Mouse (Mus musculus) cortical plate, adult 2 months (tissue): ENCODE measurements around the gene Ube2v1. TPM values are rescaled to one million over a fixed set of nuclear protein-coding genes. Genes with fewer than 3 reads are reported as not detected.
"Not testable (repeated sequence)": the region's sequence is repeated elsewhere in the genome, so short reads cannot be mapped to it uniquely, and the experiment has no call there.

Experiments
- H3K27ac ChIP-seq: fragments of 200-500 bp; 2 replicates; pipeline ENCODE4 v1.5.1; 2012; ENCODE audit warnings: low read length, control low read depth, inconsistent platforms; ENCODE audit not compliant: insufficient read depth
- H3K4me1 ChIP-seq: fragments of 200-500 bp; 2 replicates; pipeline ENCODE4 v1.6.1; 2011; ENCODE audit warnings: low read length; ENCODE audit not compliant: control insufficient read depth, insufficient read depth
- H3K4me3 ChIP-seq: fragments of 200-500 bp; 2 replicates; pipeline ENCODE4 v1.5.1; 2011; ENCODE audit warnings: mild to moderate bottlenecking, low read length, control low read depth; ENCODE audit not compliant: insufficient read depth
- CTCF ChIP-seq: fragments of 200-500 bp; IDR thresholded peaks from 2 replicates; pipeline ENCODE4 v1.5.1; 2011; ENCODE audit warnings: mild to moderate bottlenecking, control low read depth, low read length; ENCODE audit not compliant: insufficient read depth; ENCODE audit errors: extremely low read depth
- POLR2A ChIP-seq: fragments of 200-500 bp; IDR thresholded peaks from 2 replicates; pipeline ENCODE4 v1.6.1; 2011; ENCODE audit warnings: mild to moderate bottlenecking, low read length, control low read depth; ENCODE audit not compliant: insufficient read depth; ENCODE audit errors: extremely low read depth
- polyA plus RNA-seq: library from polyadenylated mRNA; depleted of rRNA; stranded (reverse); fragments of >200 nt; gene quantifications from 2 replicates; pipeline ENCODE4 v1.2.3, GENCODE M21; 2012

Gene Ube2v1
- polyA plus RNA-seq, 1 experiment = 267 TPM

- no peak for TF ChIP-seq CTCF
- no peak for TF ChIP-seq POLR2A
- Histone ChIP-seq H3K27ac (peak overlapping the region; percentile 57), H3K4me1 (peaks cover 7% of the 10 kb centered on the region), H3K4me3 (no peak overlapping the region)
These were observed 25.0 kb upstream of the Ube2v1 start for GRCm38 (mm10) chr2:167656629-167657478.

DNA sequence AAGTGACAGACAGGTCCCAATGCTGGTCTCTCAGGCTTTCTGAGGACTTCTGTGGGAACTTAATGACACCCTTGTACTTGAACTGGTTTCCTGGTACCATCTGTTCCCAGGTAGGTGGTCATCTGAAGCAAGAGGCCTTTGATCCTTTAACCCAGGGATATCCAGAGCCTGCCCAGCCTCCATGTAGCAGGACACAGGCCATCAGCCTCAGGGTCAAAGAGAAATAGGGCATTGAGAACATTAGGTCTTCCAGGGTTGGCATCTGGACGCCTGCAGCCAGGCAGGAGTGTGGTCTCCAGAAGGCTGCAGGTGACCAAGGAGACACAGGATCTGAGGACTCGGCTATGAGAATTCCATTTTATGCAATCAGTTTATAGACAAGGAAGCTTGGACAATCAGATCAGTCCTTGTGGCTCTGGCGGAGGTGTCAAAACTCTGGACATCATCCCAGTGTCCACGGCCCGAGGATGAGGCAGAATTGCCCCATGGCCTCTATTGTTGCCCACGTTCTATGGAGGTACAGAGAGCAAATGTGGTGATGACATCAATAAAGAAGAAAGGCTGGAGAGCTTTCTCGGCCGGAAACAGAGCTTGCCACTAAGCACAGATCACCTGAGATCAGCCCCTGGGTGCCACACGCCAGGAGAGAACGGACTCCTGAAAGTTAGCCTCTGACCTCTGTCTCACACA, 23.2 kb upstream of the Ube2v1 start:
- Histone ChIP-seq H3K4me3 (no peak overlapping the region), H3K4me1 (peaks cover 9% of the 10 kb centered on the region), H3K27ac (no peak overlapping the region)
- TF ChIP-seq CTCF = no peak
- TF ChIP-seq POLR2A = no peak

- TF ChIP-seq POLR2A = no peak
- no peak for TF ChIP-seq CTCF
- H3K27ac ChIP-seq = peak overlapping the region; percentile 79
- no peak overlapping the region for H3K4me3 ChIP-seq
- H3K4me1 ChIP-seq = peaks cover 4% of the 10 kb centered on the region; the same call in 1 of the 2 replicates
These were observed 20.8 kb upstream of the Ube2v1 start for GRCm38 (mm10) chr2:167652694-167653093.

DNA sequence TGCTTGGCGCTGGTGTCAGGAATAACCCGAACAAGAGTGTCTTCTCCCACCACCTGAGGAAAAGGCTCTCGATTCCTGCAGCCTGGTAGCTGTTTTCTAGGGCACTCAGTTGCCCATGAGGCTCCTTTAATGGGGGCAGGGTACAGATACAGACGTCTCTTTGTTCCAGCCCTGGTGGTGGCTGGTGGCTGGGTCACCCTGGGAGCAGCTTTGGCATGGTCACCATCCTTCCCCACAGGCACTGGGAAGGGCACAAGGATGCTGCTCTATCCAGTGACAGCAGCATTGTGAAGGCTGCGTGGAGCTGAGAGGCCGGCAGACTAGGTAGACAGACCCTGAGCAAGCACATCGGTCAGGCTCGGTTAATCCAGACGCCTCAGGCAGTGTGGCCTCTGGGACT, 19.7 kb upstream of the Ube2v1 start:
- TF ChIP-seq CTCF (no peak), POLR2A (peak; percentile 45; the same call in 1 of the 2 replicates)
- Histone ChIP-seq H3K4me1 (peaks cover 2% of the 10 kb centered on the region; the same call in 1 of the 2 replicates), H3K27ac (peak overlapping the region; percentile 79), H3K4me3 (no peak overlapping the region)

DNA sequence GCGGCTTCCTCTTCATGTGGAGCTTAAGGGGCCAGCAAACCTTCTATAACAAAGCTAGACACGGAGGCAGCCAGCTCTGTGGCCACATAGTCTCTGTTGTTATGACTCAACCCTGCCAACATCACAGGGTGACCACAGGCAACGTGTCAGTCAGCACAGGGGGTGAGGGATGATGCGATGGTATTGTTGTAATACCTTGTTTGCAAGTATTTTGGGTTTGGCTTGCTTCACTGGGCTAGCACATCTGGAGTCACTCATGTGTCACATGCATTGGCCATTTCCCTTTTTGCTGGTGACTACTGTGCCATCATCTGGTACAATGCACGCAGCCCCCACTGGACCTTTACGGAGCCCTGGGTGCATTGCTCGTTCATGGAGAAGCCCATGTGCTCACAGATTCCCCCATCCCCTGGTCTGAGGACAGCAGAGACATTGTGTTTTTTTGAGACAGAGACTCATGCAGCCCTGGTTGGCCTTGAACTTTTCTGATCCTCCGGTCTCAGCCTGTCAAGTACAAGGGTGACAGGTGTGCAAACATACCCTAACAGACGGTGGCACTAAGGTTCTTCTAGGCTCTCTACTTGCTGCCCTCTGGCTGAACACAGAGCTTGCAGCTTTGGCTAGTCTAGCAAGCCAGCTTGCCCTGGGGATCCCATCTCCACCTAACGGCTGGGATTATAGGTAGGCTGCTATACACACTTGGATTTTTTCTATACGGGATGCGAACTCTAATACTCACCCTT, 17.6 kb upstream of the Ube2v1 start:
- H3K4me3 ChIP-seq = no peak overlapping the region
- no peak overlapping the region for H3K27ac ChIP-seq
- peaks cover 2% of the 10 kb centered on the region; the same call in 1 of the 2 replicates for H3K4me1 ChIP-seq
- TF ChIP-seq POLR2A (no peak), CTCF (no peak)

- TF ChIP-seq POLR2A = no peak
- TF ChIP-seq CTCF = no peak
- H3K4me1 ChIP-seq = peaks cover 2% of the 10 kb centered on the region; the same call in 1 of the 2 replicates
- H3K4me3 ChIP-seq = no peak overlapping the region
- H3K27ac ChIP-seq = no peak overlapping the region
These were observed 14.5 kb upstream of the Ube2v1 start for GRCm38 (mm10) chr2:167646411-167646810.

DNA sequence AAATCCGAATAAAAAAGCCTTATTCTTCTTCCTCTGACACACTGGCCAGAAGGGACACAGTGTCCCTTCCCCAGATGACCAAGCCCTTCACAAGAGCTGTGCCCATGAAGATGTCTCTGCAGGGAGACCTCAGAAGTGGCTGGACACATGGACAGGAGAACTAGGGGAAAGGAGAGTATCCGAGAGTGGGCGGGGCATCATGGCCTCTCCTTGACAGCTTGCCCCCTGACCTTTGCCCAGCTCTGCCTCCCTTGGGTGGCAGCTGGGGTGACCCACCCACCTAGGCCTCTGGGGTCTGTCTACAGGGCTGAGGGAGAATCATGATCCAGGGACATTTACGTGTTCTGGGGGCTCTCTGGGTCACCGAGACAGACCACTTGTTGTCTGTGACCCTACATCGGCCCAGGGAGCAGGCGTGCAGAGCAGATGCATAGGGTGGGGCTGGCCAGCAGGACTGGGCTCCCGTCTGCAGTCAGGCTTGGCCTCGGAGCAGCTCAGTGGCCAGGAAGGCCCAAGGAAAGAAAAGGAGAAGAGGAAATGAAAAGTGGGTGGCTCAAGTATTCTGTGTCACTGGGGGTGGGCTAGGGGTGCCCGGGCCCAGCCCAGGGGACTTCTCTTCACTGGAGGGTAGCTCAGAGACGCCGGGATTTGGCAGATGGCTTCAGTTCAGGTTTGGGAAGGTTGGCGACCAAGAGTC, 11.6 kb upstream of the Ube2v1 start:
- not testable (repeated sequence) for H3K27ac ChIP-seq, H3K4me3 ChIP-seq, H3K4me1 ChIP-seq

- no peak overlapping the region for H3K4me3 ChIP-seq
- H3K27ac ChIP-seq = no peak overlapping the region
- TF ChIP-seq POLR2A = no peak
- no peak for TF ChIP-seq CTCF
- H3K4me1 ChIP-seq = no peaks in the 10 kb centered on the region
These were observed 10.3 kb upstream of the Ube2v1 start for GRCm38 (mm10) chr2:167642164-167642563.

DNA sequence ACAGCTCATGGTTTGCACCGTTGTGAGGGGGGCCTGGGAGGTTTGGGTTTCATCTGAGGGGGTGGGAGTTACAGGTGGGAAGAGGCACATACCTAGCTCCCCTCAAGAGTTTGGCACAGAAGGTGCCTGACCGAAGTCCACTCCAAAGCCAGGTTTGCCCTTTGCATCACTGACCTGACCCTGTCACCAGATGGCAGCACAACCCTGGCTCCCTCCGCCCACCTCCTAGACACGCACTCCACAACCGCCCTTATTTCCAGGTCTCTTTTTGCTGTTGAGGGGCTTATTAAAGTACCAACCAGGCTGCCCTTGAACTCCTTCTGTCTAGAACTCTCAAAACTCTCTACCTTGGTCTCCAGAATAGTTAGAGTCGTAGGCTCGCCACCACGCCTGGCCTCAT, 9.4 kb upstream of the Ube2v1 start:
- Histone ChIP-seq H3K4me1 (no peaks in the 10 kb centered on the region), H3K4me3 (no peak overlapping the region), H3K27ac (no peak overlapping the region)
- TF ChIP-seq CTCF (peak; percentile 62), POLR2A (no peak)
